Comparison of ENCODE assay signal across 24 mouse cellular contexts in genomic region chr15:37034155-37034554, GRCm38 (mm10). TPM values are rescaled to one million over a fixed set of nuclear protein-coding genes. Genes with fewer than 3 reads are reported as not detected.
A peak's percentile ranks its signal among the peaks of the same experiment; 100 is the strongest.
DNase-seq lines count a peak whose midpoint lies in the region; ATAC-seq and TF ChIP-seq lines count a peak whose summit lies in the region.
"Had no signal": no experiment of that assay in that cellular context is flagged by ENCODE, and none has a peak within 500 bp of the region (broad histone marks: within the 10 kb centered on the region; RNA-seq: fewer than 3 reads in every experiment).

No protein-coding gene starts in this region.

- ATAC-seq in intestine, embryonic 16.5 days = peak; percentile 57
- ATAC-seq: activated CD4-positive, CD25-positive, alpha-beta regulatory T cell, adult 4 months; CD4-positive, CD25-positive, alpha-beta regulatory T cell, adult 4 months; forebrain, embryonic 13.5 days; forebrain, embryonic 15.5 days; Patski had no signal

- peak overlapping the region; percentile 98 for H3K27ac ChIP-seq in layer of hippocampus, adult 2 months
- 0 out of 2 replicates have a peak overlapping the region, but pooled peaks have one; percentile 34 for H3K27ac ChIP-seq in intestine, embryonic 16.5 days (ENCODE audit: low read length)
- H3K27ac ChIP-seq: embryonic facial prominence, embryonic 10.5 days; embryonic facial prominence, embryonic 12.5 days; forebrain, embryonic 13.5 days; forebrain, embryonic 15.5 days had no signal

- WGBS in intestine, embryonic 16.5 days = 64% methylated on average over 2 of the region's 2 CpGs

- H3K9ac ChIP-seq in intestine, embryonic 16.5 days (ENCODE audit: low read depth, low read length) = no peak overlapping the region
- H3K9ac ChIP-seq: embryonic facial prominence, embryonic 12.5 days; forebrain, embryonic 13.5 days; forebrain, embryonic 15.5 days had no signal

- H3K27me3 ChIP-seq in intestine, embryonic 16.5 days (replicated peaks; ENCODE audit: control insufficient read depth, insufficient read depth, low read length) = no peaks in the 10 kb centered on the region
- H3K27me3 ChIP-seq: CH12.LX; embryonic facial prominence, embryonic 12.5 days; forebrain, embryonic 13.5 days; forebrain, embryonic 15.5 days; Patski had no signal

- H3K4me1 ChIP-seq in intestine, embryonic 16.5 days (ENCODE audit: control insufficient read depth, insufficient read depth, low read length) = peaks cover 7% of the 10 kb centered on the region; the same call in 1 of the 2 replicates
- H3K4me1 ChIP-seq: embryonic facial prominence, embryonic 12.5 days had no signal

- no peaks in the 10 kb centered on the region for H3K9me3 ChIP-seq in intestine, embryonic 16.5 days (ENCODE audit: control insufficient read depth, low read length)
- H3K9me3 ChIP-seq: embryonic facial prominence, embryonic 10.5 days; embryonic facial prominence, embryonic 12.5 days; forebrain, embryonic 13.5 days; forebrain, embryonic 15.5 days; G1E had no signal

- H3K36me3 ChIP-seq in intestine, embryonic 16.5 days (ENCODE audit: control insufficient read depth, insufficient read depth, low read length) = no peaks in the 10 kb centered on the region
- H3K36me3 ChIP-seq: embryonic facial prominence, embryonic 10.5 days; embryonic facial prominence, embryonic 12.5 days; forebrain, embryonic 15.5 days; G1E had no signal

- no peak overlapping the region for H3K4me3 ChIP-seq in layer of hippocampus, adult 2 months
- H3K4me3 ChIP-seq in intestine, embryonic 16.5 days (ENCODE audit: low read length) = no peak overlapping the region
- H3K4me3 ChIP-seq: embryonic facial prominence, embryonic 10.5 days; embryonic facial prominence, embryonic 12.5 days; forebrain, embryonic 13.5 days; forebrain, embryonic 15.5 days had no signal

- no peak for TF ChIP-seq CTCF in layer of hippocampus, adult 2 months (conservative IDR thresholded peaks at IDR 0.05)

- no peak overlapping the region for H3K4me2 ChIP-seq in intestine, embryonic 16.5 days (ENCODE audit: low read depth, low read length)
- H3K4me2 ChIP-seq: embryonic facial prominence, embryonic 12.5 days; forebrain, embryonic 13.5 days; forebrain, embryonic 15.5 days had no signal

- DNase-seq in heart, adult 11 months = peak; percentile 63
- no peak for DNase-seq in heart, adult 9 months (ENCODE audit: low spot score in 2 of 2)
- DNase-seq in layer of hippocampus, adult 2 months (ENCODE audit: low spot score in 2 of 2) = no peak
- DNase-seq in layer of hippocampus, adult 9-10 months (ENCODE audit: low spot score) = no peak
- no peak for DNase-seq in left cerebral cortex, postnatal 4 days
- DNase-seq: adrenal gland, adult 8-10 months; adrenal gland, postnatal 14 days; adrenal gland, postnatal 36 days; B cell, adult 2 months; cerebellum, adult 11-12 months; cerebellum, adult 2 months; cerebellum, adult 9-10 months; cerebellum, postnatal 10 days; cerebellum, postnatal 25 days had no signal

- intact Hi-C loops in left cerebral cortex, postnatal 4 days (cut with DNase I) = no loop called here

RNA-seq across cellular contexts. Expression of gene Zfp706, which starts 26.6 kb away (rescaled TPM):
- 100 to 1,000 TPM; 275 to 283 TPM for total RNA-seq in layer of hippocampus, adult 2 months (2021)
- 613 and 620 TPM in 2 replicates for polyA plus RNA-seq in intestine, embryonic 16.5 days (2015; fragmentation: Nextera tagmentation; extraction: Ambion mirVana)
- 100 to 1,000 TPM; 249 to 250 TPM for total RNA-seq in left cerebral cortex, postnatal 4 days (2021)
